Mouse (Mus musculus): ENCODE measurements around the gene Phc2. TPM values are rescaled to one million over a fixed set of nuclear protein-coding genes. Genes with fewer than 3 reads are reported as not detected.

Gene Phc2
- total RNA-seq, 1 experiment from 2014 or later, result 15.0 TPM

- no peak for ATAC-seq (replicated peaks; ENCODE audit: insufficient number of reproducible peaks, low FRiP score, low TSS enrichment, poor library complexity, severe bottlenecking)
These were observed 139.7 kb downstream of the Phc2 start for GRCm38 (mm10) chr4:128794198-128794597.

GRCm38 (mm10) chr4:128795596-128795995 is 141.1 kb downstream of the Phc2 start:
- ATAC-seq (replicated peaks; ENCODE audit: insufficient number of reproducible peaks, low FRiP score, low TSS enrichment, poor library complexity, severe bottlenecking), result no peak

GRCm38 (mm10) chr4:128796788-128797187 is 142.3 kb downstream of the Phc2 start:
- ATAC-seq (replicated peaks; ENCODE audit: insufficient number of reproducible peaks, low FRiP score, low TSS enrichment, poor library complexity, severe bottlenecking), result no peak

- no peak for ATAC-seq (replicated peaks; ENCODE audit: insufficient number of reproducible peaks, low FRiP score, low TSS enrichment, poor library complexity, severe bottlenecking)
These were observed 147.4 kb downstream of the Phc2 start for GRCm38 (mm10) chr4:128801675-128802465.

Other genes with a start within 250 kb of the Phc2 start
- 3.0 to 8.9 TPM (median 3.5 TPM) in 3 replicates for gene Zscan20, start 44.6 kb upstream of the Phc2 start, total RNA-seq (2017)
- 0.48 to 2.4 TPM (median 0.64 TPM) in 3 replicates for gene Tlr12, start 36.1 kb upstream of the Phc2 start, total RNA-seq (2017)
- 0.19 to 0.57 TPM in 2 of 3 replicates, not detected in the other for gene A3galt2, start 100.7 kb downstream of the Phc2 start, total RNA-seq (2017)
- gene Zfp362, start 151.3 kb downstream of the Phc2 start, total RNA-seq (2017), result 3.6 to 8.3 TPM (median 5.7 TPM) in 3 replicates
- 0.75 to 3.5 TPM (median 0.95 TPM) in 3 replicates for gene Trim62, start 228.9 kb downstream of the Phc2 start, total RNA-seq (2017)

Data from monocyte, adult 5-6 weeks (primary cell).